Mouse (Mus musculus) macrophage (primary cell): ENCODE measurements around the gene Shc3. TPM values are rescaled to one million over a fixed set of nuclear protein-coding genes. Genes with fewer than 3 reads are reported as not detected.

Experiments used
- H3K27ac ChIP-seq: fragments of 350-480 bp; formaldehyde crosslinking; 2 replicates; pipeline ENCODE4 v1.9.0; 2021
- H3K36me3 ChIP-seq: fragments of 350-480 bp; formaldehyde crosslinking; 2 replicates; pipeline ENCODE4 v1.9.0; 2021; ENCODE audit errors: inconsistent target
- H3K4me3 ChIP-seq: fragments of 350-480 bp; formaldehyde crosslinking; 2 replicates; pipeline ENCODE4 v1.9.0; 2021; ENCODE audit errors: inconsistent target
- H3K79me2 ChIP-seq: fragments of 350-480 bp; formaldehyde crosslinking; 2 replicates; pipeline ENCODE4 v1.9.0; 2021; ENCODE audit errors: inconsistent target
- WGBS: methylation state at CpG from one replicate; pipeline ENCODE4 v1.1.7; 2026; ENCODE audit warnings: inconsistent platforms; ENCODE audit not compliant: missing documents; 5-methylcytosine and 5-hydroxymethylcytosine counted together
- polyA plus RNA-seq: library from polyadenylated mRNA; stranded (reverse); fragments of 250-400 nt; gene quantifications from 3 replicates; pipeline ENCODE4 v1.2.4, GENCODE M21; 2018; ENCODE audit warnings: inconsistent platforms

The Shc3 gene
- polyA plus RNA-seq, 1 experiment from 2014 or later = not detected

DNA sequence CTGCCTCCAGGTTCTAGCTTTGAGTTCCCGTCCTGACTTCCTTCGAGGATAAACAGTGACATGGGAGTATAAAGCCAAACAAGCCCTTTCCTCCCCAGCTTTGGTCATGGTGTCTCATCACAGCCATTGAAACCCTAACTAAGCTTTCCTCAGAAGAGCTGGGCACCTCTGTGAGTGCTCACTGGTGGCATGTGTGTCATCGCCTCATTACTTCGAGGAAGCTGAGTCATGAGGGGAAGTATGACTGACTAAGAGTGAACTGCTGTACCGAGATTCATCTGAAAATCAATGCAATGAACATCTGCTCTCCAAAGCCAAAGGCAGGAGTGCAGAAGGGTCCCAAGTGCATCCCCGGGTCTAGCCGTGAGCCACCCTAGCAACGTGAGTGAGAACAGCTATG, 29.4 kb downstream of the Shc3 start:
- no peak overlapping the region for H3K27ac ChIP-seq
- 69% methylated on average over 8 of the region's 8 CpGs for WGBS
- no peak overlapping the region for H3K4me3 ChIP-seq
- H3K79me2 ChIP-seq = no peaks in the 10 kb centered on the region
- no peaks in the 10 kb centered on the region for H3K36me3 ChIP-seq

DNA sequence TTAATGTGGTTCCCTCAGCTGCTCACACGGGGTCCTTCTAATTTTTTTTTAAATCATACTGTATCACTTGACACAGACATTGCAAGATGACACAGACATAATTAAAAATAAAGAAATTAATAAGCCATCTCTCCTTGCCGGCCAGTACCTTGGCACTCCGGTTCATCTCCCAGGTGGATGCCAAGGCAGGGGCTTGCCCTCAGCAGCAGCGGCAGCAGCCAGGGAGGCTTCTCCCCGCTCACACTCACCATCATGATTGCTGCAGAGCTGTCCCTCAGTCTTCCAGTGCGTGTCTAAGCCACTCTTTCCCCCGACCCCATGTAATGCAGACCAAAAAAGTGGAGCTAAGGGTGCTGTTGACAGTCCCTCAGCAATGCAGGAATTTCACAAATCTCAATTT, 33.9 kb downstream of the Shc3 start:
- no peaks in the 10 kb centered on the region for H3K79me2 ChIP-seq
- no peak overlapping the region for H3K4me3 ChIP-seq
- H3K36me3 ChIP-seq = no peaks in the 10 kb centered on the region
- no peak overlapping the region for H3K27ac ChIP-seq
- WGBS = 85% methylated on average over 7 of the region's 7 CpGs

DNA sequence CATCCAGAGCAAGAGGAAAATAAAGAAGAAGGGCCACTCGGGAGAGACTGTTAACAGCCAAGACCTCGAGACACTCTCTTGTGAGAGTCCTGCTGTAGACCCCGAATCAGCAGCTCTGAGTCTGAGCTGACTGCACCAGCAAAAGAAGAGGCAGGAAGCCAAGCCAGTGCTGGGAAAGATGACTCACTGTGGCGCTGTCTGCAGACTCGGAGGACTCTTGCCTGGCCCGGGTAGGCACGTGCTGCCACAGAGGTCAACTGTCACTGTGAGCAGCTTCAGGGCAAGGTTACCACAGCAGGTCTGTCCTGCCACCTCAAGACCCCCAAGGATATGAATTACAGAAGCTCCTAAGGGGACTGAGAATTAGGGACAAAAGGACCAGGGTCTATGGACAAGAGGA, 42.7 kb downstream of the Shc3 start:
- WGBS = 13% methylated on average over 7 of the region's 7 CpGs
- H3K27ac ChIP-seq = no peak overlapping the region
- no peak overlapping the region for H3K4me3 ChIP-seq
- no peaks in the 10 kb centered on the region for H3K36me3 ChIP-seq
- no peaks in the 10 kb centered on the region for H3K79me2 ChIP-seq

DNA sequence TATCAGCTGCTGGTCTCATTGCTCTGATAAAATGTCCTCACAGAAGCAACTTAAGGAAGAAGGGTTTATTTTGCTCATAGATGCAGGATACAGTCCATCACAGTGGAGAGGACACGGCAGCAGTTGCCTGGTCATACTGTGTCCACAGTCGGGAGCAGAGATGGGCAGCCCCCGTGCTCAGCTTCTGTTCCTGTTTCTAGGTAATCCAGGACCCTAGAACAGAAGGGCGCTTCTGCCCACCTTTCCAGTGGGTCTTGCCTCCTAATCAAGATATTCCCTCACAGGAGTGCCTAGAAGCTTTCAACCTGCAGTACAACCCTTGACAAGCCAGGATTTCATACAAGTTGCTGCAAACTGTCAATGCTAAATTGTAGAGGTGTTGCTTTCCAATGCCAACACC, 44.9 kb downstream of the Shc3 start:
- Histone ChIP-seq H3K36me3 (no peaks in the 10 kb centered on the region), H3K79me2 (no peaks in the 10 kb centered on the region), H3K4me3 (no peak overlapping the region), H3K27ac (no peak overlapping the region)
- 92% methylated on average over 4 of the region's 4 CpGs for WGBS

DNA sequence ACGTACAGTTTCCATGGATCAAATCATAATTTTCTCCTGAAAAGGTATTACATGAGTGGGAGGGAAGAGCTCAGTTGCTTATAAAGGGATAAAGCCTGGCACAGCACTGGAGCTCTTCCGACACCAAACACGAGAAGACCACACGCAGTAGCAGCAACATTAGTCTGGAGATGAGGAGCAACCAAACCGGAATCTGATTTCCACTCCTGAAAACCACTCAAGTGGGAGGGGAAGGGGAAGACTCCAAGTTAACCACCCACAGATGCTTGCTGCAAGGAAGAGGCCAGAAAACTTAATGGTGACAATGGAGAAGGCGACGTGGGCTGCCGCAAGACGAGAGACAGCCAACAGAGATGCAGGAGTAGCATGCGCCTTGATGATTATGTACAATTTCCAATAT, 45.9 kb downstream of the Shc3 start:
- H3K79me2 ChIP-seq = no peaks in the 10 kb centered on the region
- no peak overlapping the region for H3K4me3 ChIP-seq
- no peak overlapping the region for H3K27ac ChIP-seq
- H3K36me3 ChIP-seq = no peaks in the 10 kb centered on the region
- 88% methylated on average over 10 of the region's 10 CpGs for WGBS

DNA sequence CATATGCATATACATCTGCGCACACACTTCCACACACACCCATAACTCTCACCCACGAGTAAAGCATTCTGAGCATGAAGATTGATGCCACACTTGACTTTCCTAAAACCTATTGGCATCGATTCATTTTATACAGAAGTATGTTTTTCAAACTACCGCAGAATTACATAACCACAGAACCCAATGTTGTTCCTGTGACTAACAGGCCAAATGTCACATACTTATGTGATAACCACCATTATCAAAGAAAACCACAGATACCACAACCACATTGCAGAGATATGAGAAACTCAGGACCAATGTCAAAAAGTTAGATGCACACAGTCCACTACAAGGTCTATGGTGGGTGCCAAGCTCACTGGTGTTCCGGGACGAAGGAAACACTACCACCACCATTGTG, 50.3 kb downstream of the Shc3 start:
- no peak overlapping the region for H3K4me3 ChIP-seq
- no peaks in the 10 kb centered on the region for H3K36me3 ChIP-seq
- no peak overlapping the region for H3K27ac ChIP-seq
- no peaks in the 10 kb centered on the region for H3K79me2 ChIP-seq
- 49% methylated on average over 6 of the region's 6 CpGs for WGBS

DNA sequence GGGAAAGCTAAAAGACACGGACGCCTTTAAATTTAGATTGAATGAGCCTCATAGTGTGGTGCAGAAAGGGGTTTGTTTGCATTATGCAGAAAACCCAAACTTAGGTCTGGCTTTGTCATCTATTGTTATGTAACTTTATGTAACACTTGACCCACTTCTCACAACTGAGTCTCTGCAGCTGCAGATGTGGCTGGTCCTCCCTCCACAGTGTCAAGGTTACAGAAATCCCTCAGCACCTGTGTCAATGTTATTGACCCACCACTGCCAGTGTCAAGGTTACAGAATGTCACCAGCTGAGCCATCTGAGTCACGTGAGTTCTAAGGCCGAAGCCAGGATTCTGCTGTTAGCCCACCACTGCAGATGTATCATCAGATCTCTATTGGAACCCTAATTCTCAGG, 51.3 kb downstream of the Shc3 start:
- Histone ChIP-seq H3K79me2 (no peaks in the 10 kb centered on the region), H3K4me3 (no peak overlapping the region), H3K27ac (no peak overlapping the region), H3K36me3 (no peaks in the 10 kb centered on the region)
- 95% methylated on average over 4 of the region's 4 CpGs for WGBS

DNA sequence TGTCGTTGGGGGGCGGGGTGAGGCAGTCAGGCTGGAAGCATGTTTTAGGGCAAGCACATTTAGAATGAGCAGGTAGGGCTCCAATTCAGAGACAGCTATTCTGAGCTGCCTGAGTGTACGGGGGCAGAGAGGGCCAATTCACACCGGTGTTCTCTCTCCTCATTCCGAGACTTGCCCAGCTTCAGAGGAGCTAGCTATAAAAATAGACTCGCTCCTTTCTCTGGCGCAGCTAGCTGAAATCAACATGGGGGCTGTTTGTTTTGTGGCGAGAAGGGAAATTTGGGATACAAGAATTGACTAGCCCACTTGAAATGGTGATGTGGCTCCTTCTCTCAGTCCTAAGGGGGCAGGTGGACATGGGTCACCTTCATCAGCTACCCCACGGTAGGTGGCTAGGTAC, 60.4 kb downstream of the Shc3 start:
- Histone ChIP-seq H3K27ac (no peak overlapping the region), H3K4me3 (no peak overlapping the region), H3K36me3 (no peaks in the 10 kb centered on the region), H3K79me2 (no peaks in the 10 kb centered on the region)
- 82% methylated on average over 7 of the region's 9 CpGs for WGBS

DNA sequence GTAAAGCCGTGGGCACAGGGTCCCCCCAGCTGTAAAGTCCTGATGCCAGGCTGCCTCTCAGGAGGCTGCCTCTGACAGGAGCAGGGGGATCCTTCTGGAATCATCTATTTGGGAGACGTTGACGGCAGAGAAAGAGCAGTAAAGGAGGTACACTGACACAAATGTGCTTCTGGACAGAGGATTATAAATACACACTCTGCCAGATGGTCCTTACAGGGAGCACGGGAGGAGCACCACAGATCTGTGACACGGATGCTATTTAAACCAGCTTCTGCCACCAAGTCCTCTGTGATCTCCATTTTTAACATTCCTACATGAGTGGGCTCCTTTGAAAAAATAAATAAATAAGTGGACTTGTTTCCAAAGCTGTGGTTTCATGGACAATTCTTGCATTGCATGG, 63.5 kb downstream of the Shc3 start:
- WGBS = 88% methylated on average over 5 of the region's 5 CpGs
- Histone ChIP-seq H3K27ac (no peak overlapping the region), H3K36me3 (no peaks in the 10 kb centered on the region), H3K79me2 (no peaks in the 10 kb centered on the region), H3K4me3 (no peak overlapping the region)

DNA sequence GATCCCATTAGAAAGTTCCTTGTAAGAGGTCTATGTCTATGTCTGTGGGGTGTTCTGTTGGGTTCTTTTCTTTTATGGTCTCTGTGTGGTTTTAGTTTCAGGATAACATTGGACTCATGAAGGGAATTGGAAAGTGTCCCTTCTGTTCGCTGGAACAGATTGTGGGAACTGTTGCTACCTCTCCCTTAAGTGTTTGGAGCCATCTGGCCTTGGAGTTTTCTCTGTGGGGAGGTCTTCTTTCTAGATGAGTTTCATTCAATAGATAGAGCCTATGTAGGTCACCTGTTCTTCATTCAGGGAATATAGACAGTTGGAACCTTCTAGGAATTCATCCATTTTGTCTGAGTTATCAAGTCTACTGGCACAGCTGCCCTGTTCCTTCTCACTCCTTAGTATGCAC, 69.5 kb downstream of the Shc3 start:
- no peaks in the 10 kb centered on the region for H3K36me3 ChIP-seq
- H3K27ac ChIP-seq = no peak overlapping the region
- no peaks in the 10 kb centered on the region for H3K79me2 ChIP-seq
- H3K4me3 ChIP-seq = no peak overlapping the region
- WGBS = 75% methylated on average over 1 of the region's 1 CpGs

DNA sequence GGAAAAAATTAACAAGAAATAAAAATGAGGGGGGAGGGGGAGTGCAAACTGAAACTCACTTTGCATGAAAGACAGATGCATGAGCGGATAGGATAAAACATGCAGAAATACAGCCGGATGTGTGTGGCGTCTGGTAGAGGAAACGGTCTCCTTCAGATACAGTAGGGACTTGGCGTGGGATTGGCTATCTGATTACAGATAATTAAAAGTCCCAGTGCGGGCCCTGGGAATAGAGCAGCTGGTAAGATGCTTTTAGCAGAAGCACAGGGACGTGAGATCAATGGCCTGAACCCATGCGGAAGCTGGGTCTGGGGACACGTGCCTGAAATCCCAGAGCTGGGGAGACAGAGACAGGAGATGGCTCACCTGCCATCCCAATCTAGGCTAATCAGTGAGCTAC, 75.5 kb downstream of the Shc3 start:
- Histone ChIP-seq H3K27ac (no peak overlapping the region), H3K36me3 (no peaks in the 10 kb centered on the region), H3K79me2 (no peaks in the 10 kb centered on the region), H3K4me3 (no peak overlapping the region)
- 93% methylated on average over 9 of the region's 9 CpGs for WGBS

DNA sequence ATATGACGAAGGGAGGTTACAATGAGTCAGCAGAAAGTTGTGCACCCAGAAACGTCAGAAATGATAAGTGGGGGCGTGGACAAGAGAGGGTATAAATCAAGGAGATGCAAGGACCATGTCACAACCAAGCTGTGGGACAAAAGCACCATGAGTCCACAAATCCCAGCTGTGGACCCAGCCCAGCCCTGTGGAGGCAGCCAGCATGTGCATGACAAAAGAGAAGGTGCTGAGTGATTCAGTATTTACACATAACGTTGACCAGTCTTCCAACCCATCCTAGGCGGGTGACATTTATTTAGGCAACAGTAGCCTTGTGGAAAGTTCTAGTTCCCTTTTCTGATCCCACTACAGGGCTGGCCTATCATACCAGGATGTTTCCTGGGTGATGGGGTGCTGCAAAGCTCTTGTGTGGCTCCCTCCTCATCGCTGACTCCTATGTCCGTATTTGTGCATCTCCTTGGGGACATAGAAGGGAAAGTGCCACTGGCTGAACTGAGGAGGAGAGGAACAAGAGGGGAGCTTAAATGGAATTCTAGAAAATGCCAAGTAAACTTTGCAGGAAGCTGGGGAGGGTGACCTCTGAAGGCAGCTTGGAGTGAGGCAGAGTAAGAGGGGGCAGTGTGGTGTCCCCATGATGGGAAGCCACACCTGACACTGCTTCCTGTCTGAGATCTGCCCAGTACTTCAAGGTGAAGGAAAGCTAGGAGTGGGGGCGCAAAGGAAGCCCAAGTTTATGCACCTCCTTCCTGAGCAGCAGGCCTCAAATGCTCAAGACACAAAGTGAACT, 77.4 kb downstream of the Shc3 start:
- no peaks in the 10 kb centered on the region for H3K36me3 ChIP-seq
- H3K4me3 ChIP-seq = no peak overlapping the region
- H3K27ac ChIP-seq = no peak overlapping the region
- H3K79me2 ChIP-seq = no peaks in the 10 kb centered on the region
- 53% methylated on average over 8 of the region's 8 CpGs for WGBS

DNA sequence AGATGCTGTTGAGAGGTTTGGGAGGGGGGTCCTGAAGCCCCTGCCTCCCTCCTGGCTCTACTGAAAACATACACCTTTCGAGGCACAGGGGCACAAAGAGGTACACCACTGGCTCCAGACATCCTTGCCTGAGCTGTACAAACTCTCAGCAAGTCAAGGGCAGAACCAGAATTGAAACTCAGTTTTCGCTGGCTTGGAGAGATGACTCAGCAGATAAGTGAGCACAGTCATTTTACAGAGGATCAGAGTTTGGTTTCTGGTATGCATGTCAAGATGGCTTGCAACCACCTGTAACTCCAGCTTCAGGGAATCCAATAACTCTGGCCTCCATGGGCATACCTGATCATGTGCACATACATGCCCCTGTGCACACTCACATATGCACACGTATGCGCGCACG, 79.0 kb downstream of the Shc3 start:
- H3K79me2 ChIP-seq = no peaks in the 10 kb centered on the region
- no peak overlapping the region for H3K27ac ChIP-seq
- WGBS = 84% methylated on average over 6 of the region's 6 CpGs
- H3K36me3 ChIP-seq = no peaks in the 10 kb centered on the region
- H3K4me3 ChIP-seq = no peak overlapping the region

DNA sequence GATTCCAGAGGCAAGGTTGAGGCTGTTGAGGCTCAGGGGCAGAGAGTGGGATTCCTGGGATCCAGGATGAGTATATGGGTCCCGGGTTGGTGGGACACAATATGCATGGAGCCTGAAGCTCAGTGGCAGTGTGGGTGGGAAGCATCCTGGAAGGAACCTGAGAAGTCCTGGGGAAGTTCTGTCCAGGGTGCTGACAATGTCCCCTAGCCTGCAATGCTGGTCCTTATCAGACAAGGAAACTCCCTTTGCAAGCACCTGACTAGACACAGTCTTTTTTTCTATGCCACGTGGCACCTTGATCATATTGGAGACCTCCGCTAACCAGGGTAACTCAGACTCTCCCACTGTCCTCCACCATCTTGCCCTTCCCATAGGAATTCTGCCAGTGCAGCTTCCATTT, 80.3 kb downstream of the Shc3 start:
- H3K27ac ChIP-seq = no peak overlapping the region
- no peaks in the 10 kb centered on the region for H3K36me3 ChIP-seq

DNA sequence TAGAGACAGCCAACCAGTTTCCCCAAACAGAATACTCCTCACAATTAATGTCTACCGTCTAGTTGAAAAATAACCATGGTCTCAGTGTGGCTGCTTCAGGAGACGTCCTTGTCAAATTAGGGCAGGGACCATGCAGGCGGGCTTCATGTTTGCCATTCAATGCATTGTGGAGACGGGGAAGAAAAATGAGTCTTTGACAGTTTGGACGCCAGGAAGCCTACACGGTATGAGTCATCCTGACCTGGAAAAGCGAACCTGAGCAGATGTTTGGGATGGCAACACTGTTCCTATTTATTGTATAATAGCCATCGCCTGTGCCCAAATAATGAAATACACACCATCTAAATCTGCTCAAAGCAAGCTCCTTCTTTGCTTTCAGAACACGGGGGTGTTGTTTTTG, 83.9 kb downstream of the Shc3 start:
- WGBS = 88% methylated on average over 9 of the region's 9 CpGs
- no peak overlapping the region for H3K4me3 ChIP-seq
- no peak overlapping the region for H3K27ac ChIP-seq
- H3K79me2 ChIP-seq = no peaks in the 10 kb centered on the region
- H3K36me3 ChIP-seq = no peaks in the 10 kb centered on the region

More for the DNA sequence above, 80.3 kb downstream of the Shc3 start:
- no peak overlapping the region for H3K4me3 ChIP-seq
- 75% methylated on average over 3 of the region's 3 CpGs for WGBS
- H3K79me2 ChIP-seq = no peaks in the 10 kb centered on the region

DNA sequence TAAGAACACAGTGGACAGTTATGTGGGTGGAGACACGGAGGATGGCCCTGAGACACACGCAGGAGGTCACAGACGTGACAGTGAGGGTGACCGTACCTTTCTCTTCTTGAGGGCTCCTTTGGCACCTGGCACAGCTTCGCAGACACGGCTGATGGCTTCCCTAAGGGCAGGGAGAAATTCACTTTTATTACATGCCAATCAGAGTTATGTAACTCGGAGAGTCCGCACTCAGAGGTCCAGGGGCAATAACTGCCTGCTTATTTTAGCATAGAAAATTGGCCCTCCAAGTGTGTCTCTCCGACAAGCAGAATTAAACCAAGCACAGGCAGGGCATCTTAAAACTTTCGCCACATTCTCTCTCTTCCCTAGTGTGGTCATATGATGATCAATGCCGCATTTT, 86.4 kb downstream of the Shc3 start:
- no peak overlapping the region for H3K27ac ChIP-seq
- H3K36me3 ChIP-seq = no peaks in the 10 kb centered on the region
- H3K79me2 ChIP-seq = no peaks in the 10 kb centered on the region
- H3K4me3 ChIP-seq = no peak overlapping the region
- 92% methylated on average over 11 of the region's 11 CpGs for WGBS
